ENCODE assay signal across 35 mouse cellular contexts in the genomic region with DNA sequence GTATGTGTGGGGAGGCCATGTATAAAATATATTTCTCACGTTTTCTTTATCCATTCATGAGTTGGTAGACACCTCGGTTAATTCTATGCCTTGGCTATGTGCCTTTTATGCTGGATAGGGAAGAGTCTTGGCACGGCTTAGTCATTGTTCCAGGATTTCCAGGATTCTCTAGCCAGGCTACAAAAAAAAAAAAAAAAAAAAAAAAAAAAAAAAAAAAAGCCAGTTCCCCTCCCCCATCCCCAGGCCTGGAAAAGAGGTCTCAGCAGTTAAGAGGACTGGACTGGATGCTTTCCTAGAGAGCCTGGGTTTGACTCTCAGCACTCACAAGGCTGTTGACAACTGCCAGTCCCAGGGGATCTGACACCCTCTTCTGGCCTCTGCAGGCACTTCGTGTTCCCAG.
DNase-seq lines count a peak whose midpoint lies in the region; ATAC-seq and TF ChIP-seq lines count a peak whose summit lies in the region.
"Had no signal": no experiment of that assay in that cellular context is flagged by ENCODE, and none has a peak within 500 bp of the region (broad histone marks: within the 10 kb centered on the region; RNA-seq: fewer than 3 reads in every experiment).

No protein-coding gene starts in this region.

- H3K4me1 ChIP-seq in hindbrain, postnatal 0 days (ENCODE audit: insufficient read depth, low read length), result 0 out of 2 replicates have a peak, but pooled peaks cover 2% of the 10 kb centered on the region
- 0 out of 2 replicates have a peak, but pooled peaks cover 3% of the 10 kb centered on the region for H3K4me1 ChIP-seq in hindbrain, embryonic 16.5 days (ENCODE audit: control insufficient read depth, insufficient read depth, low read depth, low read length)
- H3K4me1 ChIP-seq in midbrain, embryonic 11.5 days (ENCODE audit: control insufficient read depth, insufficient read depth, low read length), result no peaks in the 10 kb centered on the region
- H3K4me1 ChIP-seq in midbrain, embryonic 16.5 days (ENCODE audit: control insufficient read depth, insufficient read depth, low read length), result no peaks in the 10 kb centered on the region
- H3K4me1 ChIP-seq: embryonic facial prominence, embryonic 10.5 days; embryonic facial prominence, embryonic 15.5 days; forebrain, embryonic 13.5 days; midbrain, embryonic 12.5 days had no signal

- H3K4me3 ChIP-seq in hindbrain, postnatal 0 days (ENCODE audit: low read length), result no peak overlapping the region
- no peak overlapping the region for H3K4me3 ChIP-seq in hindbrain, embryonic 16.5 days (ENCODE audit: low read length)
- no peak overlapping the region for H3K4me3 ChIP-seq in midbrain, embryonic 11.5 days (ENCODE audit: low read depth, low read length)
- no peak overlapping the region for H3K4me3 ChIP-seq in midbrain, embryonic 16.5 days (ENCODE audit: low read depth, low read length)
- H3K4me3 ChIP-seq: embryonic facial prominence, embryonic 10.5 days; embryonic facial prominence, embryonic 15.5 days; forebrain, embryonic 13.5 days; gastrocnemius, adult 2 months; hindbrain, embryonic 13.5 days; liver, embryonic 13.5 days; lung, embryonic 15.5 days; midbrain, embryonic 12.5 days; neural tube, embryonic 13.5 days had no signal

- TF ChIP-seq CTCF in hindbrain, postnatal 0 days (IDR thresholded peaks at IDR 0.05; ENCODE audit: low read depth), result no peak

- no peak overlapping the region for H3K27ac ChIP-seq in hindbrain, postnatal 0 days
- no peak overlapping the region for H3K27ac ChIP-seq in hindbrain, embryonic 16.5 days (ENCODE audit: low read depth, low read length)
- H3K27ac ChIP-seq in midbrain, embryonic 11.5 days (ENCODE audit: low read depth, low read length), result no peak overlapping the region
- H3K27ac ChIP-seq in midbrain, embryonic 16.5 days (ENCODE audit: low read length), result no peak overlapping the region
- H3K27ac ChIP-seq: embryonic facial prominence, embryonic 10.5 days; embryonic facial prominence, embryonic 15.5 days; forebrain, embryonic 13.5 days; gastrocnemius, adult 2 months; hindbrain, embryonic 13.5 days; kidney, postnatal 0 days; liver, embryonic 13.5 days; lung, embryonic 15.5 days; midbrain, embryonic 12.5 days; neural tube, embryonic 13.5 days; stomach, postnatal 0 days had no signal

- no peak overlapping the region for H3K4me2 ChIP-seq in hindbrain, postnatal 0 days (ENCODE audit: low read depth, low read length)
- H3K4me2 ChIP-seq in hindbrain, embryonic 16.5 days (ENCODE audit: low read length), result no peak overlapping the region
- no peak overlapping the region for H3K4me2 ChIP-seq in midbrain, embryonic 11.5 days
- H3K4me2 ChIP-seq in midbrain, embryonic 16.5 days (ENCODE audit: low read length), result no peak overlapping the region
- H3K4me2 ChIP-seq: embryonic facial prominence, embryonic 15.5 days; forebrain, embryonic 13.5 days; heart, embryonic 11.5 days; hindbrain, embryonic 13.5 days; liver, embryonic 13.5 days; lung, embryonic 15.5 days; midbrain, embryonic 12.5 days; neural tube, embryonic 13.5 days had no signal

- no peaks in the 10 kb centered on the region for H3K27me3 ChIP-seq in hindbrain, postnatal 0 days (ENCODE audit: insufficient read depth, low read length)
- no peaks in the 10 kb centered on the region for H3K27me3 ChIP-seq in hindbrain, embryonic 16.5 days (replicated peaks; ENCODE audit: control insufficient read depth, insufficient read depth, low read length)
- no peaks in the 10 kb centered on the region for H3K27me3 ChIP-seq in midbrain, embryonic 11.5 days (ENCODE audit: control insufficient read depth, insufficient read depth, low read length)
- H3K27me3 ChIP-seq in midbrain, embryonic 16.5 days (ENCODE audit: control insufficient read depth, insufficient read depth, low read depth, low read length), result no peaks in the 10 kb centered on the region
- H3K27me3 ChIP-seq: embryonic facial prominence, embryonic 15.5 days; forebrain, embryonic 13.5 days; hindbrain, embryonic 13.5 days; lung, embryonic 15.5 days; midbrain, embryonic 12.5 days; neural tube, embryonic 13.5 days had no signal

- no peaks in the 10 kb centered on the region for H3K36me3 ChIP-seq in hindbrain, postnatal 0 days (ENCODE audit: insufficient read depth, low read length)
- no peaks in the 10 kb centered on the region for H3K36me3 ChIP-seq in hindbrain, embryonic 16.5 days (ENCODE audit: control insufficient read depth, insufficient read depth, low read length)
- no peaks in the 10 kb centered on the region for H3K36me3 ChIP-seq in midbrain, embryonic 11.5 days (ENCODE audit: control insufficient read depth, insufficient read depth, low read length)
- H3K36me3 ChIP-seq in midbrain, embryonic 16.5 days (ENCODE audit: control insufficient read depth, insufficient read depth, low read length), result no peaks in the 10 kb centered on the region
- H3K36me3 ChIP-seq: embryonic facial prominence, embryonic 10.5 days; embryonic facial prominence, embryonic 15.5 days; hindbrain, embryonic 13.5 days; liver, embryonic 13.5 days; lung, embryonic 15.5 days; midbrain, embryonic 12.5 days; neural tube, embryonic 13.5 days had no signal

- DNase-seq in embryo, embryonic 10.5 days (ENCODE audit: low spot score), result peak; percentile 9
- DNase-seq in embryo, embryonic 10 days (ENCODE audit: low spot score), result no peak
- peak; percentile 39 for DNase-seq in hindbrain, postnatal 0 days (ENCODE audit: low spot score)
- peak; percentile 78 for DNase-seq in midbrain, embryonic 11.5 days (ENCODE audit: low spot score, missing footprints)
- peak; percentile 56 for DNase-seq in MN1 (ENCODE audit: low spot score)
- DNase-seq in left cerebral cortex, postnatal 36 days (ENCODE audit: low spot score in 2 of 2), result no peak
- DNase-seq: adrenal gland, adult 2 months; adrenal gland, postnatal 36 days; cerebellum, adult 8-10 months; cerebellum, postnatal 36 days; gastrocnemius, adult 2 months; gastrocnemius, postnatal 36 days; heart, adult 18-20 months; heart, postnatal 36 days; kidney, adult 18-20 months; kidney, postnatal 4 days; layer of hippocampus, adult 9-11 months; left cerebral cortex, postnatal 4 days; liver, embryonic 13.5 days; right cerebral cortex, postnatal 4 days; thymus, adult 18-20 months; thymus, postnatal 25 days had no signal

- intact Hi-C loops in left cerebral cortex, postnatal 36 days (cut with DNase I), result no loop called here

- no peaks in the 10 kb centered on the region for H3K9me3 ChIP-seq in hindbrain, postnatal 0 days (ENCODE audit: low read length)
- no peaks in the 10 kb centered on the region for H3K9me3 ChIP-seq in hindbrain, embryonic 16.5 days (ENCODE audit: control insufficient read depth, low read length)
- no peaks in the 10 kb centered on the region for H3K9me3 ChIP-seq in midbrain, embryonic 11.5 days (ENCODE audit: control insufficient read depth, low read length)
- H3K9me3 ChIP-seq in midbrain, embryonic 16.5 days (replicated peaks; ENCODE audit: control insufficient read depth, low read length, poor library complexity, severe bottlenecking), result no peaks in the 10 kb centered on the region
- H3K9me3 ChIP-seq: embryonic facial prominence, embryonic 10.5 days; embryonic facial prominence, embryonic 15.5 days; forebrain, embryonic 13.5 days; hindbrain, embryonic 13.5 days; liver, embryonic 13.5 days; lung, embryonic 15.5 days; midbrain, embryonic 12.5 days; neural tube, embryonic 13.5 days had no signal

- no peak overlapping the region for H3K9ac ChIP-seq in hindbrain, postnatal 0 days (replicated peaks; ENCODE audit: low read length)
- no peak overlapping the region for H3K9ac ChIP-seq in hindbrain, embryonic 16.5 days (ENCODE audit: low read depth, low read length)
- no peak overlapping the region for H3K9ac ChIP-seq in midbrain, embryonic 11.5 days (ENCODE audit: low read length)
- H3K9ac ChIP-seq in midbrain, embryonic 16.5 days (ENCODE audit: low read depth, low read length), result no peak overlapping the region
- H3K9ac ChIP-seq: embryonic facial prominence, embryonic 15.5 days; forebrain, embryonic 13.5 days; hindbrain, embryonic 13.5 days; liver, embryonic 13.5 days; lung, embryonic 15.5 days; midbrain, embryonic 12.5 days; neural tube, embryonic 13.5 days had no signal

- no peak for ATAC-seq in hindbrain, postnatal 0 days
- no peak for ATAC-seq in hindbrain, embryonic 16.5 days
- ATAC-seq in midbrain, embryonic 11.5 days (ENCODE audit: low FRiP score), result no peak
- ATAC-seq in midbrain, embryonic 16.5 days, result no peak
- ATAC-seq: activated CD4-positive, CD25-positive, alpha-beta regulatory T cell, adult 4 months; forebrain, embryonic 13.5 days had no signal

- WGBS in hindbrain, postnatal 0 days, result 37% methylated on average over 4 of the region's 4 CpGs
- WGBS in hindbrain, embryonic 16.5 days, result 50% methylated on average over 4 of the region's 4 CpGs
- 57% methylated on average over 4 of the region's 4 CpGs for WGBS in midbrain, embryonic 11.5 days
- WGBS in midbrain, embryonic 16.5 days, result 40% methylated on average over 4 of the region's 4 CpGs

Comparison
In these comparisons a context has a peak if more than half of its experiments do, and no peak if none do; other contexts are left out.
1. DNase-seq: peak in embryo, embryonic 10.5 days (single experiment), hindbrain, postnatal 0 days (single experiment), midbrain, embryonic 11.5 days (single experiment) and MN1 (single experiment); none in embryo, embryonic 10 days (single experiment) and left cerebral cortex, postnatal 36 days (0 of 2).